Mouse (Mus musculus) MEL (cell line): ENCODE results near the gene Arid4b. TPM values are rescaled to one million over a fixed set of nuclear protein-coding genes. Genes with fewer than 3 reads are reported as not detected.

Experiments used
- DNase-seq: peaks from one replicate; pipeline ENCODE4 v3.0.0; 2011; ENCODE audit warnings: low read depth, low spot score
- H3K27ac ChIP-seq: 2 replicates; pipeline ENCODE4 v1.5.1; 2012; ENCODE audit warnings: low read depth, mild to moderate bottlenecking, control low read depth, low read length, moderate library complexity; ENCODE audit not compliant: control insufficient read depth
- H3K27me3 ChIP-seq, 2 experiments: fragments of 150-350 bp in 1 of 2; sonication (generic) in 1 of 2; 2 replicates each; pipeline ENCODE4 v1.6.1; 2012; ENCODE audit warnings: low read length in 2 of 2, mild to moderate bottlenecking in 2 of 2, improper control_type of control experiment in 1 of 2, moderate library complexity in 1 of 2; ENCODE audit not compliant: insufficient read depth in 2 of 2, control insufficient read depth in 1 of 2
- H3K36me3 ChIP-seq, 2 experiments: 2 replicates each; pipeline ENCODE4 v1.6.1; 2012 to 2014; ENCODE audit warnings: low read length in 2 of 2, improper control_type of control experiment in 1 of 2, inconsistent platforms in 1 of 2, mild to moderate bottlenecking in 1 of 2; ENCODE audit not compliant: insufficient read depth in 2 of 2, control insufficient read depth in 1 of 2
- H3K4me1 ChIP-seq, 2 experiments: fragments of 150-350 bp in 1 of 2; sonication (generic) in 1 of 2; 2 replicates each; pipeline ENCODE4 v1.6.1; 2012; ENCODE audit warnings: low read length in 2 of 2, improper control_type of control experiment in 1 of 2, mild to moderate bottlenecking in 1 of 2; ENCODE audit not compliant: insufficient read depth in 2 of 2, control insufficient read depth in 1 of 2
- H3K4me3 ChIP-seq, 2 experiments: fragments of 150-350 bp in 1 of 2; sonication (generic) in 1 of 2; 2 replicates each; pipeline ENCODE4 v1.5.1; 2012; ENCODE audit warnings: low read depth in 2 of 2, low read length in 2 of 2, mild to moderate bottlenecking in 2 of 2, moderate library complexity in 2 of 2, control low read depth in 1 of 2, improper control_type of control experiment in 1 of 2; ENCODE audit not compliant: control insufficient read depth in 1 of 2, insufficient read depth in 1 of 2
- H3K79me2 ChIP-seq: 2 replicates; pipeline ENCODE4 v1.6.1; 2012; ENCODE audit warnings: mild to moderate bottlenecking, low read length, moderate library complexity; ENCODE audit not compliant: control insufficient read depth, poor library complexity, insufficient read depth
- H3K9ac ChIP-seq: 2 replicates; pipeline ENCODE4 v1.6.1; 2012; ENCODE audit warnings: low read depth, mild to moderate bottlenecking, control low read depth, low read length, moderate library complexity; ENCODE audit not compliant: control insufficient read depth, poor library complexity, severe bottlenecking
- H3K9me3 ChIP-seq: fragments of 150-350 bp; sonication (generic); replicated peaks from 2 replicates; pipeline ENCODE4 v1.6.1; 2012; ENCODE audit warnings: mild to moderate bottlenecking, low read length, improper control_type of control experiment, moderate library complexity; ENCODE audit not compliant: insufficient read depth
- CHD2 ChIP-seq: IDR thresholded peaks from 2 replicates; pipeline ENCODE4 v1.6.1; 2011; ENCODE audit warnings: low read length, improper control_type of control experiment
- EP300 ChIP-seq, 2 experiments: IDR thresholded peaks; 2 replicates each; pipeline ENCODE4 v1.6.1; 2011; ENCODE audit warnings: improper control_type of control experiment in 2 of 2, low read length in 2 of 2, low read depth in 1 of 2, mild to moderate bottlenecking in 1 of 2
- ETS1 ChIP-seq: IDR thresholded peaks from 2 replicates; pipeline ENCODE4 v1.6.1; 2012; ENCODE audit warnings: low read depth, mild to moderate bottlenecking, inconsistent platforms, low read length, improper control_type of control experiment, moderate library complexity
- GATA1 ChIP-seq: IDR thresholded peaks from 2 replicates; pipeline ENCODE4 v1.6.1; 2011; ENCODE audit warnings: low read depth, low read length, improper control_type of control experiment
- HCFC1 ChIP-seq: IDR thresholded peaks from 2 replicates; pipeline ENCODE4 v1.6.1; 2012; ENCODE audit warnings: low read depth, mild to moderate bottlenecking, inconsistent platforms, low read length, improper control_type of control experiment, moderate library complexity
- JUND ChIP-seq: IDR thresholded peaks from 2 replicates; pipeline ENCODE4 v1.6.1; 2011; ENCODE audit warnings: low read depth, mild to moderate bottlenecking, improper control_type of control experiment, low read length
- MAZ ChIP-seq: IDR thresholded peaks from 2 replicates; pipeline ENCODE4 v1.6.1; 2012; ENCODE audit warnings: low read depth, mild to moderate bottlenecking, inconsistent platforms, low read length, improper control_type of control experiment
- MXI1 ChIP-seq: IDR thresholded peaks from 2 replicates; pipeline ENCODE4 v1.6.1; 2011; ENCODE audit warnings: mild to moderate bottlenecking, low read depth, low read length, improper control_type of control experiment
- MYC ChIP-seq: IDR thresholded peaks from 2 replicates; pipeline ENCODE4 v1.6.1; 2011; ENCODE audit warnings: low read depth, mild to moderate bottlenecking, low read length, improper control_type of control experiment, moderate library complexity
- RAD21 ChIP-seq: IDR thresholded peaks from 2 replicates; pipeline ENCODE4 v1.6.1; 2011; ENCODE audit warnings: mild to moderate bottlenecking, low read depth, low read length, improper control_type of control experiment
- RCOR1 ChIP-seq: IDR thresholded peaks from 2 replicates; pipeline ENCODE4 v1.6.1; 2012; ENCODE audit warnings: low read depth, mild to moderate bottlenecking, inconsistent platforms, low read length, improper control_type of control experiment
- SMC3 ChIP-seq: IDR thresholded peaks from 2 replicates; pipeline ENCODE4 v1.6.1; 2011; ENCODE audit warnings: low read depth, low read length, improper control_type of control experiment
- TAL1 ChIP-seq: IDR thresholded peaks from 2 replicates; pipeline ENCODE4 v1.6.1; 2012; ENCODE audit warnings: mild to moderate bottlenecking, inconsistent platforms, low read length, moderate library complexity, mixed read lengths
- TBP ChIP-seq: IDR thresholded peaks from 2 replicates; pipeline ENCODE4 v1.8.0; 2011; ENCODE audit warnings: low read depth, low read length, improper control_type of control experiment
- TCF12 ChIP-seq: IDR thresholded peaks from 2 replicates; pipeline ENCODE4 v1.6.1; 2014; ENCODE audit warnings: low read depth, mild to moderate bottlenecking, inconsistent platforms, low read length, improper control_type of control experiment, moderate library complexity
- UBTF ChIP-seq: IDR thresholded peaks from 2 replicates; pipeline ENCODE4 v1.6.1; 2012; ENCODE audit warnings: low read depth, mild to moderate bottlenecking, inconsistent platforms, low read length, improper control_type of control experiment, moderate library complexity, borderline replicate concordance; ENCODE audit not compliant: insufficient read depth
- ZC3H11A ChIP-seq: IDR thresholded peaks from 2 replicates; pipeline ENCODE4 v1.6.1; 2012; ENCODE audit warnings: low read depth, mild to moderate bottlenecking, inconsistent platforms, low read length, improper control_type of control experiment
- ZKSCAN1 ChIP-seq: IDR thresholded peaks from 2 replicates; pipeline ENCODE4 v1.6.1; 2012; ENCODE audit warnings: low read depth, mild to moderate bottlenecking, inconsistent platforms, low read length, improper control_type of control experiment, moderate library complexity
- ZMIZ1 ChIP-seq: IDR thresholded peaks from 2 replicates; pipeline ENCODE4 v1.6.1; 2012; ENCODE audit warnings: low read depth, mild to moderate bottlenecking, inconsistent platforms, low read length, improper control_type of control experiment, moderate library complexity
- ZNF384 ChIP-seq: IDR thresholded peaks from 2 replicates; pipeline ENCODE4 v1.6.1; 2012; ENCODE audit warnings: low read depth, mild to moderate bottlenecking, inconsistent platforms, low read length, improper control_type of control experiment
- polyA plus RNA-seq, 2 experiments: library from polyadenylated mRNA; stranded (reverse) in 1 of 2; unstranded in 1 of 2; fragments of >175 nt in 1 of 2; fragments of >200 nt in 1 of 2; gene quantifications; 2 replicates each; pipeline versions ENCODE4 v1.2.1 to v1.2.4; 2012; ENCODE audit warnings: low replicate concordance in 2 of 2, low read depth in 1 of 2; ENCODE audit not compliant: insufficient read length in 2 of 2, insufficient read depth in 1 of 2, missing spikeins in 1 of 2
- total RNA-seq: library from RNA; depleted of rRNA; stranded (reverse); fragments of 300-350 nt; gene quantifications from 2 replicates; pipeline ENCODE4 v1.2.3, GENCODE M21; 2012

Gene Arid4b
- total and polyA plus RNA-seq, 3 experiments: 8.0 to 24.8 (median 13.0) TPM

GRCm38 (mm10) chr13:14040186-14040585, 22.8 kb upstream of the Arid4b start (continued):
- no peak for TF ChIP-seq MAZ
- no peak for TF ChIP-seq UBTF
- no peak for TF ChIP-seq MYC
- TF ChIP-seq ZC3H11A: no peak
- peak; percentile 81; the same call in 1 of the 2 replicates for TF ChIP-seq JUND
- no peak for TF ChIP-seq ZKSCAN1
- TF ChIP-seq, all 39 proteins: peak for 4

DNA sequence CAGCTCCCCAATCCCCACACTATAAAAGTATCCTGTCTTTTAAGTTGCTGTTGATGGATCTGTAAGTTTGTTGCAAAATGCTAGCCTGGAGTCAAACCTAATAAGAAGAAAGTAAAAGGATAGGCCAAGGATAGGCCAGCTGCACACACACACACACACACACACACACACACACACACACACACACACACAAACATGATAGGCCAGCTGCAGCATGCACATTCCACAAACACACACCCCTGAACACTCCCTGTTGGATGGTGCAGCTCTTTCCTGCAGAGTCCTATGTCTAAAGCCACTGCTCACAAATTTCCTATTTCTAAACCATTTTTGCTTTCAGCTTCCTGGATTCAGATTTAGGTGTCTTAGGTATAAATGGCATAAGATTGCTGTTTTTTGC, 19.2 kb upstream of the Arid4b start:
- no peak for TF ChIP-seq TBP
- no peak for TF ChIP-seq CHD2
- no peak for TF ChIP-seq MXI1
- no peak for TF ChIP-seq MAZ
- no peak for TF ChIP-seq HCFC1
- no peak for TF ChIP-seq RAD21
- no peak for TF ChIP-seq RCOR1
- TF ChIP-seq ZMIZ1: no peak
- DNase-seq: no peak
- Histone ChIP-seq H3K9ac (no peak overlapping the region), H3K27me3 (no peaks in the 10 kb centered on the region), H3K27ac (no peak overlapping the region), H3K36me3 (peaks cover 0 to 8% of the 10 kb centered on the region in 2 experiments; a peak in 3 of 4 replicates), H3K9me3 (no peaks in the 10 kb centered on the region), H3K79me2 (peaks cover 5% of the 10 kb centered on the region), H3K4me1 (peaks cover 2 to 6% of the 10 kb centered on the region in 2 experiments; a peak in 3 of 4 replicates), H3K4me3 (no peak overlapping the region)

GRCm38 (mm10) chr13:14044521-14044920, 18.5 kb upstream of the Arid4b start:
- H3K4me1 ChIP-seq: peaks cover 2 to 6% of the 10 kb centered on the region in 2 experiments; a peak in 3 of 4 replicates
- no peaks in the 10 kb centered on the region for H3K9me3 ChIP-seq
- no peaks in the 10 kb centered on the region for H3K27me3 ChIP-seq
- peak; percentile 46 for DNase-seq
- H3K4me3 ChIP-seq: no peak overlapping the region
- H3K9ac ChIP-seq: no peak overlapping the region
- H3K79me2 ChIP-seq: no peaks in the 10 kb centered on the region; the same call in 1 of the 2 replicates
- TF ChIP-seq TCF12: peak; percentile 90
- TF ChIP-seq MYC: peak; percentile 48; the same call in 1 of the 2 replicates
- peak; percentile 82 for TF ChIP-seq GATA1
- TF ChIP-seq EP300 (IDR thresholded peaks at IDR 0.05; ENCODE audit: low read depth in 1 of 2, low read length in 2 of 2): peak; percentile 54 to 76; a peak in 3 of 4 replicates
- TF ChIP-seq SMC3: no peak
- no peak for TF ChIP-seq ZNF384
- TF ChIP-seq ETS1: no peak
- TF ChIP-seq TBP: peak; percentile 26; the same call in 1 of the 2 replicates
- no peak for TF ChIP-seq ZKSCAN1
- no peak for TF ChIP-seq MAZ
- TF ChIP-seq ZC3H11A: no peak
- TF ChIP-seq UBTF: no peak
- TF ChIP-seq TAL1: peak; percentile 84
- peak; percentile 94 for TF ChIP-seq RCOR1
- peaks cover 0 to 8% of the 10 kb centered on the region in 2 experiments; a peak in 3 of 4 replicates for H3K36me3 ChIP-seq
- H3K27ac ChIP-seq: no peak overlapping the region
